Comparison of ENCODE assay signal across 16 mouse cellular contexts in the genomic region with DNA sequence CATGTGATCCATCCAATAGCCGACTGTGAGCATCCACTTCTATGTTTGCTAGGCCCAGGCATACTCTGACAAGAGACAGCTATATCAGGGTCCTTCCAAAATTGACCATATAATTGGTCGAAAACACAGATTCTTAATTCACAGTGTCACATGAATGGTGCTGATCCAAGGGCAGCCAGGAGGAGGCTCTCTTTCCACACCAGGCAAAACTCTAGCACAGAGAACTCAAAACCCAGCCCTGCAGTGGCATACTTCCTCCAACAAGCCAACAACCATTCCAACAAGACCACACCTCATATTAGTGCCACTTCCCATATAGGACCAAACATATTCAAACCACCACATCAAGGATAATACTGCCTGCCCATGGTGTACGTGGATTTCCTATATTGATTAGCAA.
DNase-seq lines count a peak whose midpoint lies in the region; ATAC-seq and TF ChIP-seq lines count a peak whose summit lies in the region.
"Had no signal": no experiment of that assay in that cellular context is flagged by ENCODE, and none has a peak within 500 bp of the region (broad histone marks: within the 10 kb centered on the region; RNA-seq: fewer than 3 reads in every experiment).

No protein-coding gene starts in this region.

- no peaks in the 10 kb centered on the region for H3K4me1 ChIP-seq in kidney, postnatal 0 days (replicated peaks; ENCODE audit: insufficient read depth, low read length)
- no peaks in the 10 kb centered on the region for H3K4me1 ChIP-seq in kidney, embryonic 14.5 days (ENCODE audit: control insufficient read depth, insufficient read depth, low read length)
- H3K4me1 ChIP-seq in hindbrain, embryonic 11.5 days (replicated peaks; ENCODE audit: control insufficient read depth, insufficient read depth, low read length): no peaks in the 10 kb centered on the region
- H3K4me1 ChIP-seq: liver, embryonic 13.5 days; neural tube, embryonic 13.5 days had no signal

- ATAC-seq in kidney, postnatal 0 days (replicated peaks; ENCODE audit: low FRiP score, low read depth): no peak
- no peak for ATAC-seq in kidney, embryonic 14.5 days (ENCODE audit: low FRiP score, low TSS enrichment)
- no peak for ATAC-seq in hindbrain, embryonic 11.5 days (ENCODE audit: low FRiP score)
- ATAC-seq: forebrain, embryonic 16.5 days had no signal

- TF ChIP-seq CTCF in kidney, postnatal 0 days (IDR thresholded peaks at IDR 0.05; ENCODE audit: low read depth): peak; percentile 22; the same call in 1 of the 2 replicates

- H3K4me3 ChIP-seq in kidney, postnatal 0 days (replicated peaks; ENCODE audit: low read depth, low read length): no peak overlapping the region
- H3K4me3 ChIP-seq in kidney, embryonic 14.5 days (ENCODE audit: low read length): no peak overlapping the region
- no peak overlapping the region for H3K4me3 ChIP-seq in hindbrain, embryonic 11.5 days (ENCODE audit: low read depth, low read length)
- H3K4me3 ChIP-seq: gastrocnemius, adult 2 months; liver, embryonic 13.5 days; neural tube, embryonic 13.5 days had no signal

- H3K27ac ChIP-seq in kidney, postnatal 0 days: no peak overlapping the region
- H3K27ac ChIP-seq in kidney, embryonic 14.5 days (ENCODE audit: low read depth, low read length): no peak overlapping the region
- H3K27ac ChIP-seq in hindbrain, embryonic 11.5 days (ENCODE audit: low read depth, low read length): no peak overlapping the region
- H3K27ac ChIP-seq: gastrocnemius, adult 2 months; liver, embryonic 13.5 days; neural tube, embryonic 13.5 days had no signal

- no peaks in the 10 kb centered on the region for H3K36me3 ChIP-seq in kidney, postnatal 0 days (ENCODE audit: insufficient read depth, low read length)
- no peaks in the 10 kb centered on the region for H3K36me3 ChIP-seq in kidney, embryonic 14.5 days (ENCODE audit: control insufficient read depth, insufficient read depth, low read length)
- no peaks in the 10 kb centered on the region for H3K36me3 ChIP-seq in hindbrain, embryonic 11.5 days (ENCODE audit: control insufficient read depth, insufficient read depth, low read length)
- H3K36me3 ChIP-seq: liver, embryonic 13.5 days; neural tube, embryonic 13.5 days had no signal

- no peak overlapping the region for H3K4me2 ChIP-seq in kidney, postnatal 0 days (ENCODE audit: low read length)
- no peak overlapping the region for H3K4me2 ChIP-seq in kidney, embryonic 14.5 days (replicated peaks; ENCODE audit: low read depth, low read length)
- no peak overlapping the region for H3K4me2 ChIP-seq in hindbrain, embryonic 11.5 days (replicated peaks; ENCODE audit: low read depth, low read length)
- H3K4me2 ChIP-seq: liver, embryonic 13.5 days; neural tube, embryonic 13.5 days had no signal

- no peaks in the 10 kb centered on the region for H3K27me3 ChIP-seq in kidney, postnatal 0 days (ENCODE audit: insufficient read depth, low read length)
- H3K27me3 ChIP-seq in kidney, embryonic 14.5 days (ENCODE audit: control insufficient read depth, insufficient read depth, low read length): no peaks in the 10 kb centered on the region
- no peaks in the 10 kb centered on the region for H3K27me3 ChIP-seq in hindbrain, embryonic 11.5 days (ENCODE audit: control insufficient read depth, insufficient read depth, low read length)
- H3K27me3 ChIP-seq: liver, embryonic 13.5 days; neural tube, embryonic 13.5 days had no signal

- no peak overlapping the region for H3K9ac ChIP-seq in kidney, postnatal 0 days (ENCODE audit: low read depth, low read length)
- H3K9ac ChIP-seq in kidney, embryonic 14.5 days (ENCODE audit: low read depth, low read length): no peak overlapping the region
- H3K9ac ChIP-seq in hindbrain, embryonic 11.5 days (ENCODE audit: low read depth, low read length): no peak overlapping the region
- H3K9ac ChIP-seq: liver, embryonic 13.5 days; neural tube, embryonic 13.5 days had no signal

- WGBS in kidney, postnatal 0 days: 91% methylated on average over 2 of the region's 3 CpGs
- WGBS in kidney, embryonic 14.5 days: 81% methylated on average over 3 of the region's 3 CpGs
- 92% methylated on average over 3 of the region's 3 CpGs for WGBS in hindbrain, embryonic 11.5 days

- no peaks in the 10 kb centered on the region for H3K9me3 ChIP-seq in kidney, postnatal 0 days (replicated peaks; ENCODE audit: low read length)
- no peaks in the 10 kb centered on the region for H3K9me3 ChIP-seq in kidney, embryonic 14.5 days (ENCODE audit: control insufficient read depth, low read length)
- no peaks in the 10 kb centered on the region for H3K9me3 ChIP-seq in hindbrain, embryonic 11.5 days (ENCODE audit: control insufficient read depth, low read length)
- H3K9me3 ChIP-seq: liver, embryonic 13.5 days; neural tube, embryonic 13.5 days had no signal

- DNase-seq in kidney, postnatal 0 days (ENCODE audit: low spot score): no peak
- peak; percentile 37 for DNase-seq in ES-CJ7 (ENCODE audit: low read depth, low spot score)
- DNase-seq in R1 (ENCODE audit: low read depth, low spot score): peak; percentile 23
- peak; percentile 12 for DNase-seq in kidney, postnatal 4 days
- no peak for DNase-seq in neural tube, embryonic 10.5 days (ENCODE audit: extremely low spot score, low spot score)
- no peak for DNase-seq in hindbrain, embryonic 11.5 days (ENCODE audit: low spot score)
- DNase-seq: cerebellum, adult 18-20 months; embryo, embryonic 11 days; gastrocnemius, adult 2 months; heart, postnatal 14 days; liver, embryonic 13.5 days; lung, postnatal 4 days; right cerebral cortex, adult 18-20 months had no signal

Comparison
In these comparisons a context has a peak if more than half of its experiments do, and no peak if none do; other contexts are left out.
1. DNase-seq: peak in ES-CJ7 (single experiment), R1 (single experiment) and kidney, postnatal 4 days (2 of 2); none in kidney, postnatal 0 days (single experiment), neural tube, embryonic 10.5 days (single experiment) and hindbrain, embryonic 11.5 days (single experiment).